8 mouse cellular contexts compared by ENCODE assay signal in the genomic region with DNA sequence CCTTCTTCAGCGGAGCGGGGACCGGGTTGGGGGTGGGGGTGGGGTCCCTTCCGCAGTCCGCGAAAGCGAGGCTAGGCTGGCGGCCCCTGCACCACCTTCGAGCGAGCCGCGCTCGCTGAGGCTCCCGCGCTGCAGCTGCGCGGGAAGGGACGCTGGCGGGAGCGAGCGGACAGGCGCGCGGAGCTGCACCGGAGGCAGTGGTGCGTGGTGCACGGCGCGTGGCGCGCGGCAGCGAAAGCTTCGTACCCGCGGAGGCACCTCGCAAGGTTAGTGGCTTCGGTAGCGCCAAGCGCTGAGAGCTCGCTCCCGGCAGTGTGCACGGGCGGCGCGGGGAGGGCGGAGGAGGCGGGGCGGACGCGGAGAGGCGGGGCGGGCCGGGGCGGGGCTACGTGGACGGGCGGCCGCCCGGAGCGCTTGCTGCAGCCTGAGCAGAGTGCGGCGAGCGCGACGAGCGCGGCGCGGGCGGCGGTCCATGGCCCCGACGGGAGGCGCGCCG. TPM values are rescaled to one million over a fixed set of nuclear protein-coding genes. Genes with fewer than 3 reads are reported as not detected.
DNase-seq lines count a peak whose midpoint lies in the region; ATAC-seq lines count a peak whose summit lies in the region.

A gene (plus strand): TSS at position 417 of the 496 bp plus-strand sequence.

- peak; percentile 89 for DNase-seq in CD4-positive, CD25-positive, alpha-beta regulatory T cell, adult 2 months (ENCODE audit: low read depth, low spot score)
- peak; percentile 91 for DNase-seq in forebrain, embryonic 14.5 days (ENCODE audit: low spot score)
- peak; percentile 78 to 81 for DNase-seq in heart, postnatal 10 days
- DNase-seq in kidney, postnatal 36 days = peak; percentile 68 to 85
- peak; percentile 31 for DNase-seq in liver, embryonic 13.5 days
- DNase-seq in neural tube, embryonic 11.5 days (ENCODE audit: low spot score) = peak; percentile 83

- peak within 1 kb of the TSS; percentile 71 for H3K9ac ChIP-seq in forebrain, embryonic 14.5 days (ENCODE audit: low read length)
- H3K9ac ChIP-seq in liver, embryonic 13.5 days = peak within 1 kb of the TSS; percentile 51; the same call in 1 of the 2 replicates
- H3K9ac ChIP-seq in neural tube, embryonic 11.5 days (ENCODE audit: low read length) = peak within 1 kb of the TSS; percentile 65
- H3K9ac ChIP-seq in stomach, embryonic 15.5 days = peak within 1 kb of the TSS; percentile 29

- H3K4me2 ChIP-seq in forebrain, embryonic 14.5 days (ENCODE audit: low read length) = peak within 1 kb of the TSS; percentile 82
- H3K4me2 ChIP-seq in liver, embryonic 13.5 days = peak within 1 kb of the TSS; percentile 83
- peak within 1 kb of the TSS; percentile 74 for H3K4me2 ChIP-seq in neural tube, embryonic 11.5 days (ENCODE audit: low read depth)
- peak within 1 kb of the TSS; percentile 98 for H3K4me2 ChIP-seq in stomach, embryonic 15.5 days

- H3K27me3 ChIP-seq in forebrain, embryonic 14.5 days (replicated peaks; ENCODE audit: control insufficient read depth, insufficient read depth, low read length) = 0 out of 2 replicates have a peak, but pooled peaks cover 5% of the 10 kb centered on the region
- peaks cover 79% of the 10 kb centered on the region for H3K27me3 ChIP-seq in liver, embryonic 13.5 days
- H3K27me3 ChIP-seq in neural tube, embryonic 11.5 days (ENCODE audit: control insufficient read depth, insufficient read depth, low read length) = peaks cover 5% of the 10 kb centered on the region; the same call in 1 of the 2 replicates
- peaks cover 12% of the 10 kb centered on the region for H3K27me3 ChIP-seq in stomach, embryonic 15.5 days (replicated peaks)

- WGBS in forebrain, embryonic 14.5 days = 0% methylated on average over 49 of the region's 77 CpGs
- WGBS in liver, embryonic 13.5 days (ENCODE audit: insufficient replicate concordance) = under 1% methylated on average over 63 of the region's 77 CpGs
- under 1% methylated on average over 37 of the region's 77 CpGs for WGBS in neural tube, embryonic 11.5 days
- under 1% methylated on average over 57 of the region's 77 CpGs for WGBS in stomach, embryonic 15.5 days

- ATAC-seq in cerebellum, adult (ENCODE audit: insufficient number of reproducible peaks, low FRiP score, low TSS enrichment) = peak; percentile 85
- peak; percentile 96 for ATAC-seq in forebrain, embryonic 14.5 days
- peak; percentile 91 for ATAC-seq in liver, embryonic 13.5 days (ENCODE audit: low read depth)
- ATAC-seq in neural tube, embryonic 11.5 days (ENCODE audit: insufficient read depth, low FRiP score, low TSS enrichment) = peak; percentile 89
- ATAC-seq in stomach, embryonic 15.5 days (ENCODE audit: insufficient read depth, low FRiP score, low read depth) = peak; percentile 95

- H3K36me3 ChIP-seq in forebrain, embryonic 14.5 days (ENCODE audit: control insufficient read depth, insufficient read depth, low read length) = no peaks in the 10 kb centered on the region
- no peaks in the 10 kb centered on the region for H3K36me3 ChIP-seq in liver, embryonic 13.5 days
- H3K36me3 ChIP-seq in neural tube, embryonic 11.5 days (ENCODE audit: control insufficient read depth, insufficient read depth, low read length) = no peaks in the 10 kb centered on the region
- no peaks in the 10 kb centered on the region for H3K36me3 ChIP-seq in stomach, embryonic 15.5 days

- peak within 1 kb of the TSS; percentile 65 for H3K4me3 ChIP-seq in forebrain, embryonic 14.5 days (ENCODE audit: low read depth, low read length)
- peak within 1 kb of the TSS; percentile 61 for H3K4me3 ChIP-seq in liver, embryonic 13.5 days (replicated peaks)
- peak within 1 kb of the TSS; percentile 67 for H3K4me3 ChIP-seq in neural tube, embryonic 11.5 days (ENCODE audit: low read depth, low read length)
- peak within 1 kb of the TSS; percentile 59 for H3K4me3 ChIP-seq in stomach, embryonic 15.5 days (replicated peaks)

- intact Hi-C loops in heart, postnatal 10 days (cut with DNase I) = loop anchor here (2.0 to 5.0 kb wide), 3 partner anchors 144 to 430 kb away; no protein-coding TSS in a partner anchor

- H3K4me1 ChIP-seq in forebrain, embryonic 14.5 days (ENCODE audit: control insufficient read depth, insufficient read depth, low read length) = peaks cover 6% of the 10 kb centered on the region; the same call in 1 of the 2 replicates
- peaks cover 14% of the 10 kb centered on the region for H3K4me1 ChIP-seq in liver, embryonic 13.5 days (replicated peaks)
- H3K4me1 ChIP-seq in neural tube, embryonic 11.5 days (ENCODE audit: control insufficient read depth, insufficient read depth, low read length) = peaks cover 4% of the 10 kb centered on the region; the same call in 1 of the 2 replicates
- peaks cover 17% of the 10 kb centered on the region for H3K4me1 ChIP-seq in stomach, embryonic 15.5 days

- no peaks in the 10 kb centered on the region for H3K9me3 ChIP-seq in forebrain, embryonic 14.5 days (replicated peaks; ENCODE audit: control insufficient read depth, low read length)
- H3K9me3 ChIP-seq in liver, embryonic 13.5 days (replicated peaks) = no peaks in the 10 kb centered on the region
- no peaks in the 10 kb centered on the region for H3K9me3 ChIP-seq in neural tube, embryonic 11.5 days (ENCODE audit: control insufficient read depth, low read length)
- no peaks in the 10 kb centered on the region for H3K9me3 ChIP-seq in stomach, embryonic 15.5 days

- peak within 1 kb of the TSS; percentile 77 for H3K27ac ChIP-seq in forebrain, embryonic 14.5 days (ENCODE audit: low read depth, low read length)
- no peak within 1 kb of the TSS for H3K27ac ChIP-seq in liver, embryonic 13.5 days
- H3K27ac ChIP-seq in neural tube, embryonic 11.5 days (ENCODE audit: low read depth, low read length) = peak within 1 kb of the TSS; percentile 61
- no peak within 1 kb of the TSS for H3K27ac ChIP-seq in stomach, embryonic 15.5 days

RNA-seq across cellular contexts. Expression of the gene that starts here (rescaled TPM):
- polyA plus RNA-seq in forebrain, embryonic 14.5 days (2014; fragmentation: Nextera tagmentation; extraction: Ambion mirVana) = 6.6 and 12.2 TPM in 2 replicates
- total RNA-seq in heart, postnatal 10 days (2021) = 1 to 10 TPM; 6.4 to 7.5 TPM
- polyA plus RNA-seq in liver, embryonic 13.5 days (2015; fragmentation: Nextera tagmentation; extraction: Ambion mirVana) = 0.08 and 0.12 TPM in 2 replicates
- 7.1 and 7.7 TPM in 2 replicates for polyA plus RNA-seq in neural tube, embryonic 11.5 days (2014; fragmentation: Nextera tagmentation; extraction: Ambion mirVana)
- polyA plus RNA-seq in stomach, embryonic 15.5 days (2015; fragmentation: Nextera tagmentation; extraction: Ambion mirVana) = 2.5 and 2.8 TPM in 2 replicates

Comparison
In these comparisons a context has a peak if more than half of its experiments do, and no peak if none do; other contexts are left out.
1. Peak in DNase-seq, ATAC-seq, H3K4me3 ChIP-seq, H3K9ac ChIP-seq and H3K4me2 ChIP-seq in liver, embryonic 13.5 days; RNA of the gene not detected or under 1 TPM.
2. DNase-seq: peak in every context shown above with its lines; median percentile 91 in forebrain, embryonic 14.5 days; 89 in CD4-positive, CD25-positive, alpha-beta regulatory T cell, adult 2 months; 83 in neural tube, embryonic 11.5 days; 80 in heart, postnatal 10 days; 76 in kidney, postnatal 36 days; 31 in liver, embryonic 13.5 days.
3. H3K27ac ChIP-seq: peak in forebrain, embryonic 14.5 days (single experiment) and neural tube, embryonic 11.5 days (single experiment); none in liver, embryonic 13.5 days (single experiment) and stomach, embryonic 15.5 days (single experiment).
4. Peak in every context shown above with its lines, with median percentiles within 50 percentile points of each other: ATAC-seq, H3K4me2 ChIP-seq, H3K4me3 ChIP-seq and H3K9ac ChIP-seq.